Mouse (Mus musculus) kidney, embryonic 14.5 days (tissue): ENCODE data around the gene Ubald2. TPM values are rescaled to one million over a fixed set of nuclear protein-coding genes. Genes with fewer than 3 reads are reported as not detected.

Experiments used
- ATAC-seq: fragments of 200-750 bp; cut with Nextera tagmentation; 2 replicates; pipeline ENCODE4 v1.8.0; 2017; ENCODE audit warnings: moderate number of reproducible peaks, mild to moderate bottlenecking, moderate TSS enrichment, moderate library complexity; ENCODE audit not compliant: low FRiP score, low TSS enrichment
- H3K27ac ChIP-seq: fragments of 300-500 bp; sonication (generic); 2 replicates; pipeline ENCODE4 v1.5.1; 2014; ENCODE audit warnings: low read depth, mild to moderate bottlenecking, low read length, moderate library complexity, mixed read lengths
- H3K27me3 ChIP-seq: fragments of 300-500 bp; sonication (generic); 2 replicates; pipeline ENCODE4 v1.6.1; 2014; ENCODE audit warnings: mild to moderate bottlenecking, low read length; ENCODE audit not compliant: control insufficient read depth, insufficient read depth
- H3K36me3 ChIP-seq: fragments of 300-500 bp; sonication (generic); 2 replicates; pipeline ENCODE4 v1.6.1; 2014; ENCODE audit warnings: low read length, mixed read lengths; ENCODE audit not compliant: control insufficient read depth, insufficient read depth
- H3K4me1 ChIP-seq: fragments of 300-500 bp; sonication (generic); 2 replicates; pipeline ENCODE4 v1.6.1; 2014; ENCODE audit warnings: low read length, mixed read lengths; ENCODE audit not compliant: control insufficient read depth, insufficient read depth
- H3K4me2 ChIP-seq: fragments of 300-500 bp; sonication (generic); replicated peaks from 2 replicates; pipeline ENCODE4 v1.6.1; 2014; ENCODE audit warnings: low read depth, mild to moderate bottlenecking, low read length
- H3K4me3 ChIP-seq: fragments of 300-500 bp; sonication (generic); 2 replicates; pipeline ENCODE4 v1.5.1; 2014; ENCODE audit warnings: mild to moderate bottlenecking, low read length
- H3K9ac ChIP-seq: fragments of 300-500 bp; sonication (generic); 2 replicates; pipeline ENCODE4 v1.6.1; 2014; ENCODE audit warnings: low read depth, mild to moderate bottlenecking, low read length, moderate library complexity
- H3K9me3 ChIP-seq: fragments of 300-500 bp; sonication (generic); 2 replicates; pipeline ENCODE4 v1.6.1; 2016; ENCODE audit warnings: low read length; ENCODE audit not compliant: control insufficient read depth
- WGBS: fragments of 180-500 bp; shearing (Covaris S2); extraction: QIAGEN DNeasy Blood & Tissue Kit; methylation state at CpG from one replicate; pipeline ENCODE4 v1.1.7; 2014; 5-methylcytosine and 5-hydroxymethylcytosine counted together
- polyA plus RNA-seq: library from polyadenylated mRNA; unstranded; fragments of >200 nt; fragmentation: Nextera tagmentation; extraction: Ambion mirVana; gene quantifications from 2 replicates; pipeline ENCODE4 v1.2.1, GENCODE M21; 2014

The Ubald2 gene
- polyA plus RNA-seq, 1 experiment from 2014 or later = 80.8 TPM

- Histone ChIP-seq H3K27ac (0 out of 2 replicates have a peak overlapping the region, but pooled peaks have one; percentile 69), H3K27me3 (no peaks in the 10 kb centered on the region), H3K9me3 (no peaks in the 10 kb centered on the region), H3K4me2 (no peak overlapping the region), H3K4me3 (no peak overlapping the region), H3K9ac (no peak overlapping the region), H3K36me3 (no peaks in the 10 kb centered on the region), H3K4me1 (peaks cover 12% of the 10 kb centered on the region; the same call in 1 of the 2 replicates)
- 86% methylated on average over 9 of the region's 9 CpGs for WGBS
- no peak for ATAC-seq
These were observed 3.9 kb upstream of the Ubald2 start for GRCm38 (mm10) chr11:116429862-116430613.

GRCm38 (mm10) chr11:116430723-116431427, 3.0 kb upstream of the Ubald2 start:
- WGBS = 45% methylated on average over 22 of the region's 22 CpGs
- H3K9me3 ChIP-seq = no peaks in the 10 kb centered on the region
- no peak overlapping the region for H3K4me3 ChIP-seq
- no peak overlapping the region for H3K9ac ChIP-seq
- H3K4me2 ChIP-seq = no peak overlapping the region
- ATAC-seq = no peak
- H3K27ac ChIP-seq = no peak overlapping the region; the same call in 1 of the 2 replicates
- H3K27me3 ChIP-seq = no peaks in the 10 kb centered on the region
- H3K36me3 ChIP-seq = 0 out of 2 replicates have a peak, but pooled peaks cover 2% of the 10 kb centered on the region
- peaks cover 19% of the 10 kb centered on the region for H3K4me1 ChIP-seq

GRCm38 (mm10) chr11:116431428-116432077, 2.3 kb upstream of the Ubald2 start:
- no peak for ATAC-seq
- no peak overlapping the region for H3K4me2 ChIP-seq
- H3K27ac ChIP-seq = peak overlapping the region; percentile 37; the same call in 1 of the 2 replicates
- H3K36me3 ChIP-seq = peaks cover 7% of the 10 kb centered on the region; the same call in 1 of the 2 replicates
- no peaks in the 10 kb centered on the region for H3K27me3 ChIP-seq
- H3K9ac ChIP-seq = no peak overlapping the region
- WGBS = 50% methylated on average over 11 of the region's 11 CpGs
- H3K4me1 ChIP-seq = peaks cover 25% of the 10 kb centered on the region
- H3K9me3 ChIP-seq = no peaks in the 10 kb centered on the region
- H3K4me3 ChIP-seq = no peak overlapping the region

- H3K27me3 ChIP-seq = no peaks in the 10 kb centered on the region
- H3K9ac ChIP-seq = no peak overlapping the region
- H3K4me2 ChIP-seq = no peak overlapping the region
- no peak for ATAC-seq
- H3K27ac ChIP-seq = no peak overlapping the region
- H3K4me1 ChIP-seq = peaks cover 31% of the 10 kb centered on the region
- H3K36me3 ChIP-seq = peaks cover 13% of the 10 kb centered on the region; the same call in 1 of the 2 replicates
- H3K9me3 ChIP-seq = no peaks in the 10 kb centered on the region
- H3K4me3 ChIP-seq = no peak overlapping the region
- 74% methylated on average over 6 of the region's 6 CpGs for WGBS
These were observed 1.8 kb upstream of the Ubald2 start for GRCm38 (mm10) chr11:116432127-116432526.

- no peak overlapping the region for H3K4me3 ChIP-seq
- H3K27me3 ChIP-seq = no peaks in the 10 kb centered on the region
- peaks cover 36% of the 10 kb centered on the region for H3K4me1 ChIP-seq
- WGBS = 67% methylated on average over 8 of the region's 8 CpGs
- ATAC-seq = no peak
- H3K9ac ChIP-seq = no peak overlapping the region
- no peak overlapping the region for H3K27ac ChIP-seq
- peaks cover 20% of the 10 kb centered on the region for H3K36me3 ChIP-seq
- H3K9me3 ChIP-seq = no peaks in the 10 kb centered on the region
- no peak overlapping the region for H3K4me2 ChIP-seq
These were observed 1.1 kb upstream of the Ubald2 start for GRCm38 (mm10) chr11:116432593-116433355.

GRCm38 (mm10) chr11:116434287-116434966, 533 bp downstream of the Ubald2 start:
- Histone ChIP-seq H3K9ac (peak overlapping the region; percentile 68), H3K4me3 (peak overlapping the region; percentile 56), H3K9me3 (no peaks in the 10 kb centered on the region), H3K36me3 (peaks cover 26% of the 10 kb centered on the region), H3K4me1 (peaks cover 28% of the 10 kb centered on the region), H3K27ac (peak overlapping the region; percentile 92), H3K27me3 (no peaks in the 10 kb centered on the region), H3K4me2 (peak overlapping the region; percentile 55)
- ATAC-seq = peak; percentile 4
- WGBS = under 1% methylated on average over 42 of the region's 67 CpGs

GRCm38 (mm10) chr11:116434967-116435752, 1.3 kb downstream of the Ubald2 start:
- no peaks in the 10 kb centered on the region for H3K27me3 ChIP-seq
- no peaks in the 10 kb centered on the region for H3K9me3 ChIP-seq
- peaks cover 29% of the 10 kb centered on the region for H3K36me3 ChIP-seq
- peak overlapping the region; percentile 55 for H3K4me2 ChIP-seq
- ATAC-seq = no peak; the same call in 1 of the 2 replicates
- peaks cover 32% of the 10 kb centered on the region for H3K4me1 ChIP-seq
- peak overlapping the region; percentile 92 for H3K27ac ChIP-seq
- H3K9ac ChIP-seq = peak overlapping the region; percentile 68
- H3K4me3 ChIP-seq = peak overlapping the region; percentile 56
- 47% methylated on average over 12 of the region's 12 CpGs for WGBS
